Mouse (Mus musculus): ENCODE results near the gene Fam193a. TPM values are rescaled to one million over a fixed set of nuclear protein-coding genes. Genes with fewer than 3 reads are reported as not detected.

Gene Fam193a
- polyA plus RNA-seq, 1 experiment from 2014 or later, result 25.3 TPM

DNA sequence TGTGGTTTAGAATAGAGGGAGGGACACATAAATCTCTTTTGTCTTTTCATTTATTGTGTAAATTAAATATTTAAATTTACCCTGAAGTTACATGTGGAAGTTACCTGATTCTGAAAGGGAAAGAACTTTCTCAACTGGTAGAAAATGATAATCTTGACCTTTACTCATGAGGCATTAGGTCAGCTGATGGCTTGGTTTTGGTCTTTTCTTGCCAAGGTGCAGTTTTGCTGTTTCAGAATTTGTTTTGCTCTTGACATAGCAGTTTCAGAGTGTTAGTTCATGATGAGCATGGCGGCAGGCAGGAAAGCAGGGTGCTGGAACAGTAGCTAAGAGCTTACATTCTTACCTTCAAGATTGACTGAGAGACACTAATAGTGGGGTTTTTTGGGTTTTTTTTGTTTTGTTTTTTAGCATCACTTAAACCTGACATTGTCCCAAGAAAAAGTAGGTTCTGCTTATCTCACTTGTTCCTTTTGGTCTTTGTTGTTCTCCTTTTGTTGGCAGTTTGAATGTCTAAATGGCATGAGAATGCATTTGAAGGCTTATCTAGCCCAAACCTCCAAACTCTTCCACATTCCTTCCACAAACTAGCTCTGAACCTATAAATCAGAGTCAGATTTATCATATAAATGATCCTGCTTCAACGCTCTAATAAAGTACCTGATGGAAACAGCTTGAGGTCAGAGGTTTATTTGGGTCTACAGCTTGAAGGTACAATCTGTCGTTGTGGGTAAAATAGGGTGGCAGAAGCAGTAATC is 47.7 kb downstream of the Fam193a start:
- Histone ChIP-seq H3K27me3 (ENCODE audit: control insufficient read depth, insufficient read depth, low read length) (no peaks in the 10 kb centered on the region), H3K9me3 (ENCODE audit: control insufficient read depth, low read depth, low read length) (no peaks in the 10 kb centered on the region), H3K27ac (ENCODE audit: low read length) (no peak overlapping the region), H3K4me1 (ENCODE audit: control insufficient read depth, insufficient read depth, low read length) (no peaks in the 10 kb centered on the region), H3K4me3 (ENCODE audit: low read depth, low read length) (no peak overlapping the region), H3K4me2 (replicated peaks; ENCODE audit: low read depth, low read length) (no peak overlapping the region), H3K36me3 (ENCODE audit: control insufficient read depth, insufficient read depth, low read length) (peaks cover 22% of the 10 kb centered on the region), H3K9ac (replicated peaks; ENCODE audit: low read depth, low read length) (no peak overlapping the region)
- ATAC-seq (ENCODE audit: insufficient number of reproducible peaks, insufficient read depth, low FRiP score, low read depth), result no peak
- 54% methylated on average over 3 of the region's 3 CpGs for WGBS

- Histone ChIP-seq H3K4me1 (ENCODE audit: control insufficient read depth, insufficient read depth, low read length) (no peaks in the 10 kb centered on the region), H3K27me3 (ENCODE audit: control insufficient read depth, insufficient read depth, low read length) (no peaks in the 10 kb centered on the region), H3K9ac (replicated peaks; ENCODE audit: low read depth, low read length) (no peak overlapping the region), H3K36me3 (ENCODE audit: control insufficient read depth, insufficient read depth, low read length) (peaks cover 22% of the 10 kb centered on the region), H3K27ac (ENCODE audit: low read length) (no peak overlapping the region), H3K4me3 (ENCODE audit: low read depth, low read length) (no peak overlapping the region), H3K4me2 (replicated peaks; ENCODE audit: low read depth, low read length) (no peak overlapping the region), H3K9me3 (ENCODE audit: control insufficient read depth, low read depth, low read length) (no peaks in the 10 kb centered on the region)
- WGBS, result 90% methylated on average over 1 of the region's 1 CpGs
- no peak for ATAC-seq (ENCODE audit: insufficient number of reproducible peaks, insufficient read depth, low FRiP score, low read depth)
Measured at GRCm38 (mm10) chr5:34419188-34419587, 49.5 kb downstream of the Fam193a start.

- H3K36me3 ChIP-seq (ENCODE audit: control insufficient read depth, insufficient read depth, low read length), result peaks cover 86% of the 10 kb centered on the region
- H3K4me1 ChIP-seq (ENCODE audit: control insufficient read depth, insufficient read depth, low read length), result no peaks in the 10 kb centered on the region
- H3K27ac ChIP-seq (ENCODE audit: low read length), result no peak overlapping the region
- H3K4me3 ChIP-seq (ENCODE audit: low read depth, low read length), result no peak overlapping the region
- H3K9me3 ChIP-seq (ENCODE audit: control insufficient read depth, low read depth, low read length), result no peaks in the 10 kb centered on the region
- WGBS, result 83% methylated on average over 3 of the region's 3 CpGs
- no peak for ATAC-seq (ENCODE audit: insufficient number of reproducible peaks, insufficient read depth, low FRiP score, low read depth)
- no peak overlapping the region for H3K4me2 ChIP-seq (replicated peaks; ENCODE audit: low read depth, low read length)
- no peak overlapping the region for H3K9ac ChIP-seq (replicated peaks; ENCODE audit: low read depth, low read length)
- no peaks in the 10 kb centered on the region for H3K27me3 ChIP-seq (ENCODE audit: control insufficient read depth, insufficient read depth, low read length)
Measured at GRCm38 (mm10) chr5:34430776-34431175, 61.0 kb downstream of the Fam193a start.

GRCm38 (mm10) chr5:34433786-34434185 is 64.1 kb downstream of the Fam193a start:
- H3K36me3 ChIP-seq (ENCODE audit: control insufficient read depth, insufficient read depth, low read length), result peaks cover 82% of the 10 kb centered on the region
- H3K4me2 ChIP-seq (replicated peaks; ENCODE audit: low read depth, low read length), result no peak overlapping the region
- no peak for ATAC-seq (ENCODE audit: insufficient number of reproducible peaks, insufficient read depth, low FRiP score, low read depth)
- H3K9ac ChIP-seq (replicated peaks; ENCODE audit: low read depth, low read length), result no peak overlapping the region
- 86% methylated on average over 1 of the region's 1 CpGs for WGBS
- H3K27me3 ChIP-seq (ENCODE audit: control insufficient read depth, insufficient read depth, low read length), result no peaks in the 10 kb centered on the region
- H3K9me3 ChIP-seq (ENCODE audit: control insufficient read depth, low read depth, low read length), result no peaks in the 10 kb centered on the region
- H3K27ac ChIP-seq (ENCODE audit: low read length), result no peak overlapping the region
- 0 out of 2 replicates have a peak, but pooled peaks cover 2% of the 10 kb centered on the region for H3K4me1 ChIP-seq (ENCODE audit: control insufficient read depth, insufficient read depth, low read length)
- no peak overlapping the region for H3K4me3 ChIP-seq (ENCODE audit: low read depth, low read length)

DNA sequence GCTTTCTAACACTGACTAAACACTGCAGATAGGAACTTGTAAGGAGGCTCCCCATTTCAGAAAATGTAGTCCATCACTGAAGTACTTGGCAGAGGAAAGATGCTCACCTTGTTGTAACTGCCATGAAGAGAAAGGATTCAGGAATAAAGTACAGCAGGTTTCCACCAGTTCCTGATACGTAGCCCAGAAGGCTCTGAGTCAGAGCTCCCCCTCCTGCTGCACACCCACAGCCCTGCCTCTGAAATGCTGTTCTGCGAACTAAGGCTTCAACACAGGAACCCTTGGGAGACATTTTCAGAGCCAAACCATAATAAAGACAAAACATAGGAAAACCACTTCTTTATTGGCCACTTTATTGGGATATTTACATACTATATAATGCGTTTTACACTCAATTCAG is 64.5 kb downstream of the Fam193a start:
- Histone ChIP-seq H3K4me3 (ENCODE audit: low read depth, low read length) (no peak overlapping the region), H3K27ac (ENCODE audit: low read length) (no peak overlapping the region), H3K36me3 (ENCODE audit: control insufficient read depth, insufficient read depth, low read length) (peaks cover 81% of the 10 kb centered on the region), H3K4me1 (ENCODE audit: control insufficient read depth, insufficient read depth, low read length) (0 out of 2 replicates have a peak, but pooled peaks cover 2% of the 10 kb centered on the region), H3K27me3 (ENCODE audit: control insufficient read depth, insufficient read depth, low read length) (no peaks in the 10 kb centered on the region), H3K4me2 (replicated peaks; ENCODE audit: low read depth, low read length) (no peak overlapping the region), H3K9me3 (ENCODE audit: control insufficient read depth, low read depth, low read length) (no peaks in the 10 kb centered on the region), H3K9ac (replicated peaks; ENCODE audit: low read depth, low read length) (no peak overlapping the region)
- 91% methylated on average over 3 of the region's 3 CpGs for WGBS
- ATAC-seq (ENCODE audit: insufficient number of reproducible peaks, insufficient read depth, low FRiP score, low read depth), result no peak

GRCm38 (mm10) chr5:34438052-34438451 is 68.3 kb downstream of the Fam193a start:
- Histone ChIP-seq H3K4me3 (ENCODE audit: low read depth, low read length) (no peak overlapping the region), H3K9ac (replicated peaks; ENCODE audit: low read depth, low read length) (no peak overlapping the region), H3K27ac (ENCODE audit: low read length) (no peak overlapping the region), H3K27me3 (ENCODE audit: control insufficient read depth, insufficient read depth, low read length) (no peaks in the 10 kb centered on the region), H3K4me1 (ENCODE audit: control insufficient read depth, insufficient read depth, low read length) (0 out of 2 replicates have a peak, but pooled peaks cover 2% of the 10 kb centered on the region), H3K9me3 (ENCODE audit: control insufficient read depth, low read depth, low read length) (no peaks in the 10 kb centered on the region), H3K4me2 (replicated peaks; ENCODE audit: low read depth, low read length) (no peak overlapping the region), H3K36me3 (ENCODE audit: control insufficient read depth, insufficient read depth, low read length) (peaks cover 73% of the 10 kb centered on the region)
- ATAC-seq (ENCODE audit: insufficient number of reproducible peaks, insufficient read depth, low FRiP score, low read depth), result no peak
- WGBS, result 81% methylated on average over 4 of the region's 4 CpGs

DNA sequence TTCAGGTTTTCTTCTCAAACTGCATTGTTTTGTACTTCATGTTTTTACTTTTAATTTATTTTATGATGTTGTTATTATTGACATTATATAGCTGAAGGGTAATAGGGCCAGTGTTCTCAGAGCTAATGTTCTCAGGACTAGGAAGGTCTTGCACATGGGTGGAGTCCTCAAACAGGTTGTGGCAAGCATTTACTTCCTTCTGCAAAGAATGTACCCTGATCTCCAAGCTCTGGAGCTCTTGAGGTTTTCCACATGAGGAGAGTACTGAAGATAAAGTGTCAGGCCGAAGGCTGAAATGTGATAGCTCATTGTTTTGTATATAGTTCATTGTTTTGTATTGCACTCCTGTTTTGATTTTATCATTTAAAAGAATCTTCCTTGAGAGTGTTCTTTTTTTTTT is 68.9 kb downstream of the Fam193a start:
- no peak overlapping the region for H3K9ac ChIP-seq (replicated peaks; ENCODE audit: low read depth, low read length)
- H3K27ac ChIP-seq (ENCODE audit: low read length), result no peak overlapping the region
- H3K4me3 ChIP-seq (ENCODE audit: low read depth, low read length), result no peak overlapping the region
- no peaks in the 10 kb centered on the region for H3K9me3 ChIP-seq (ENCODE audit: control insufficient read depth, low read depth, low read length)
- 79% methylated on average over 1 of the region's 1 CpGs for WGBS
- H3K36me3 ChIP-seq (ENCODE audit: control insufficient read depth, insufficient read depth, low read length), result peaks cover 73% of the 10 kb centered on the region
- H3K4me2 ChIP-seq (replicated peaks; ENCODE audit: low read depth, low read length), result no peak overlapping the region
- H3K4me1 ChIP-seq (ENCODE audit: control insufficient read depth, insufficient read depth, low read length), result 0 out of 2 replicates have a peak, but pooled peaks cover 2% of the 10 kb centered on the region
- no peak for ATAC-seq (ENCODE audit: insufficient number of reproducible peaks, insufficient read depth, low FRiP score, low read depth)
- no peaks in the 10 kb centered on the region for H3K27me3 ChIP-seq (ENCODE audit: control insufficient read depth, insufficient read depth, low read length)

DNA sequence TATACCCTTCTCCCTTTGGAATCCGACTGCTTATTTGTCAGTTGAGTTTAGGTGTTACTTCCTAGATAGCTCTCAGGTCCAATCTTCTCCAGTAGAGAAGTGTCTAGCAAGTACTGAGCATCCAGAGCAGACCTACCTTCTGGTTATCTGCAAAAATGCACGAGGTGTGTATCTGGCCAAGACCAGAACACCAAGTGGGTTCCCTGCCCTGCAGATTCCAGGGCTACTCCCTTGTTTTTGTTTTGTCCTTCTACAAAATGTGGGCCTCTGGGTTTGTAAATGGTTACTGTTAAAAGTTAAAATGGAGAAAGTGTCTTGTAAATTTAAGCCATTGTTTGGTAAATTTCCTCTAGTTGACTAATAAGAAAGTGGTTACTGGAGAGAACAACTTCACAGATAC is 70.0 kb downstream of the Fam193a start:
- Histone ChIP-seq H3K9ac (replicated peaks; ENCODE audit: low read depth, low read length) (no peak overlapping the region), H3K27me3 (ENCODE audit: control insufficient read depth, insufficient read depth, low read length) (no peaks in the 10 kb centered on the region), H3K4me2 (replicated peaks; ENCODE audit: low read depth, low read length) (no peak overlapping the region), H3K9me3 (ENCODE audit: control insufficient read depth, low read depth, low read length) (no peaks in the 10 kb centered on the region), H3K4me1 (ENCODE audit: control insufficient read depth, insufficient read depth, low read length) (0 out of 2 replicates have a peak, but pooled peaks cover 2% of the 10 kb centered on the region), H3K36me3 (ENCODE audit: control insufficient read depth, insufficient read depth, low read length) (peaks cover 72% of the 10 kb centered on the region), H3K27ac (ENCODE audit: low read length) (no peak overlapping the region), H3K4me3 (ENCODE audit: low read depth, low read length) (no peak overlapping the region)
- ATAC-seq (ENCODE audit: insufficient number of reproducible peaks, insufficient read depth, low FRiP score, low read depth), result no peak
- 80% methylated on average over 2 of the region's 2 CpGs for WGBS

- Histone ChIP-seq H3K27me3 (ENCODE audit: control insufficient read depth, insufficient read depth, low read length) (no peaks in the 10 kb centered on the region), H3K9ac (replicated peaks; ENCODE audit: low read depth, low read length) (no peak overlapping the region), H3K9me3 (ENCODE audit: control insufficient read depth, low read depth, low read length) (no peaks in the 10 kb centered on the region), H3K36me3 (ENCODE audit: control insufficient read depth, insufficient read depth, low read length) (peaks cover 71% of the 10 kb centered on the region), H3K4me3 (ENCODE audit: low read depth, low read length) (no peak overlapping the region), H3K4me2 (replicated peaks; ENCODE audit: low read depth, low read length) (no peak overlapping the region), H3K4me1 (ENCODE audit: control insufficient read depth, insufficient read depth, low read length) (0 out of 2 replicates have a peak, but pooled peaks cover 2% of the 10 kb centered on the region), H3K27ac (ENCODE audit: low read length) (no peak overlapping the region)
- WGBS, result 94% methylated on average over 2 of the region's 2 CpGs
- ATAC-seq (ENCODE audit: insufficient number of reproducible peaks, insufficient read depth, low FRiP score, low read depth), result no peak
Measured at GRCm38 (mm10) chr5:34441797-34442196, 72.1 kb downstream of the Fam193a start.

All from stomach, embryonic 14.5 days (tissue).